Mouse (Mus musculus): ENCODE data around the gene Avpr1b.
A peak's percentile ranks its signal among the peaks of the same experiment; 100 is the strongest.
"Not testable (repeated sequence)": the region's sequence is repeated elsewhere in the genome, so short reads cannot be mapped to it uniquely, and the experiment has no call there.

Gene Avpr1b

GRCm38 (mm10) chr1:131598905-131599304, at the start of gene Avpr1b:
Gene Avpr1b, plus strand, starts transcription at chr1:131599239.
- no peak for ATAC-seq (ENCODE audit: low TSS enrichment)

- no peak for ATAC-seq (ENCODE audit: low TSS enrichment)
Measured at GRCm38 (mm10) chr1:131551956-131552355, 47.1 kb upstream of the Avpr1b start.

GRCm38 (mm10) chr1:131553428-131553827, 45.6 kb upstream of the Avpr1b start:
- no peak for ATAC-seq (ENCODE audit: low TSS enrichment)

GRCm38 (mm10) chr1:131555042-131555812, 43.8 kb upstream of the Avpr1b start:
- ATAC-seq (ENCODE audit: low TSS enrichment): peak; percentile 99

- no peak for ATAC-seq (ENCODE audit: low TSS enrichment)
Measured at GRCm38 (mm10) chr1:131560500-131560899, 38.5 kb upstream of the Avpr1b start.

- ATAC-seq (ENCODE audit: low TSS enrichment): no peak
Measured at GRCm38 (mm10) chr1:131562081-131562480, 37.0 kb upstream of the Avpr1b start.

- ATAC-seq (ENCODE audit: low TSS enrichment): not testable (repeated sequence)
Measured at GRCm38 (mm10) chr1:131566056-131566455, 33.0 kb upstream of the Avpr1b start.

GRCm38 (mm10) chr1:131569721-131570120, 29.3 kb upstream of the Avpr1b start:
- ATAC-seq (ENCODE audit: low TSS enrichment): no peak

- no peak for ATAC-seq (ENCODE audit: low TSS enrichment)
Measured at GRCm38 (mm10) chr1:131570391-131570790, 28.6 kb upstream of the Avpr1b start.

GRCm38 (mm10) chr1:131573721-131574120, 25.3 kb upstream of the Avpr1b start:
- ATAC-seq (ENCODE audit: low TSS enrichment): no peak

- ATAC-seq (ENCODE audit: low TSS enrichment): peak; percentile 38; the same call in 1 of the 2 replicates
Measured at GRCm38 (mm10) chr1:131578943-131579680, 19.9 kb upstream of the Avpr1b start.

- no peak for ATAC-seq (ENCODE audit: low TSS enrichment)
Measured at GRCm38 (mm10) chr1:131580389-131580788, 18.6 kb upstream of the Avpr1b start.

GRCm38 (mm10) chr1:131583598-131583997, 15.4 kb upstream of the Avpr1b start:
- no peak for ATAC-seq (ENCODE audit: low TSS enrichment)

- peak; percentile 44; the same call in 1 of the 2 replicates for ATAC-seq (ENCODE audit: low TSS enrichment)
Measured at GRCm38 (mm10) chr1:131586836-131587235, 12.2 kb upstream of the Avpr1b start.

- no peak for ATAC-seq (ENCODE audit: low TSS enrichment)
Measured at GRCm38 (mm10) chr1:131600314-131600713, 1.3 kb downstream of the Avpr1b start.

GRCm38 (mm10) chr1:131606719-131607118, 7.7 kb downstream of the Avpr1b start:
- no peak for ATAC-seq (ENCODE audit: low TSS enrichment)

- no peak for ATAC-seq (ENCODE audit: low TSS enrichment)
Measured at GRCm38 (mm10) chr1:131612556-131613155, 13.6 kb downstream of the Avpr1b start.

GRCm38 (mm10) chr1:131613361-131614133, 14.5 kb downstream of the Avpr1b start:
- peak; percentile 73; the same call in 1 of the 2 replicates for ATAC-seq (ENCODE audit: low TSS enrichment)

- ATAC-seq (ENCODE audit: low TSS enrichment): no peak
Measured at GRCm38 (mm10) chr1:131614641-131615040, 15.6 kb downstream of the Avpr1b start.

- no peak for ATAC-seq (ENCODE audit: low TSS enrichment)
Measured at GRCm38 (mm10) chr1:131616131-131616530, 17.1 kb downstream of the Avpr1b start.

- no peak for ATAC-seq (ENCODE audit: low TSS enrichment)
Measured at GRCm38 (mm10) chr1:131616546-131617220, 17.6 kb downstream of the Avpr1b start.
